Mouse (Mus musculus): ENCODE measurements around the gene Azin2.

Azin2 gene

GRCm38 (mm10) chr4:128977217-128977616 is 15.0 kb upstream of the Azin2 start:
- DNase-seq: no peak

- no peak for DNase-seq
Observed at GRCm38 (mm10) chr4:128976577-128976976, 14.3 kb upstream of the Azin2 start.

- DNase-seq: no peak
Observed at GRCm38 (mm10) chr4:128974677-128975076, 12.4 kb upstream of the Azin2 start.

GRCm38 (mm10) chr4:128971065-128971694 is 8.9 kb upstream of the Azin2 start:
- DNase-seq: peak; percentile 78 to 95

GRCm38 (mm10) chr4:128970417-128970807 is 8.2 kb upstream of the Azin2 start:
- no peak for DNase-seq

GRCm38 (mm10) chr4:128969607-128970416 is 7.6 kb upstream of the Azin2 start:
- DNase-seq: no peak

- no peak for DNase-seq
Observed at GRCm38 (mm10) chr4:128969081-128969480, 6.8 kb upstream of the Azin2 start.

GRCm38 (mm10) chr4:128966751-128967150 is 4.5 kb upstream of the Azin2 start:
- no peak for DNase-seq

GRCm38 (mm10) chr4:128962926-128963290 is 666 bp upstream of the Azin2 start:
- DNase-seq: no peak

GRCm38 (mm10) chr4:128961301-128962028 is 777 bp downstream of the Azin2 start:
- DNase-seq: no peak

- DNase-seq: no peak
Observed at GRCm38 (mm10) chr4:128959676-128960075, 2.6 kb downstream of the Azin2 start.

- no peak for DNase-seq
Observed at GRCm38 (mm10) chr4:128958849-128959248, 3.4 kb downstream of the Azin2 start.

GRCm38 (mm10) chr4:128958156-128958555 is 4.1 kb downstream of the Azin2 start:
- no peak for DNase-seq

- DNase-seq: peak; percentile 61 to 71
Observed at GRCm38 (mm10) chr4:128957155-128957911, 4.9 kb downstream of the Azin2 start.

- DNase-seq: peak in 1 of 2 experiments; percentile 21
Observed at GRCm38 (mm10) chr4:128953851-128954250, 8.4 kb downstream of the Azin2 start.

GRCm38 (mm10) chr4:128950461-128950860 is 11.8 kb downstream of the Azin2 start:
- peak; percentile 61 to 72 for DNase-seq

- DNase-seq: peak in 1 of 2 experiments; percentile 72
Observed at GRCm38 (mm10) chr4:128949470-128950005, 12.7 kb downstream of the Azin2 start.

GRCm38 (mm10) chr4:128948137-128948674 is 14.0 kb downstream of the Azin2 start:
- peak; percentile 27 to 80 for DNase-seq

- peak in 1 of 2 experiments; percentile 37 for DNase-seq
Observed at GRCm38 (mm10) chr4:128947326-128947933, 14.8 kb downstream of the Azin2 start.

GRCm38 (mm10) chr4:128946736-128947135 is 15.5 kb downstream of the Azin2 start:
- no peak for DNase-seq

- DNase-seq: no peak
Observed at GRCm38 (mm10) chr4:128942346-128942745, 19.9 kb downstream of the Azin2 start.

- no peak for DNase-seq
Observed at GRCm38 (mm10) chr4:128935595-128935994, 26.6 kb downstream of the Azin2 start.

Data from kidney, postnatal 36 days (tissue).